Mouse (Mus musculus) heart, embryonic 16.5 days (tissue): ENCODE data around the gene Evl. TPM values are rescaled to one million over a fixed set of nuclear protein-coding genes. Genes with fewer than 3 reads are reported as not detected.

Experiments used
- ATAC-seq: fragments of 200-750 bp; cut with Nextera tagmentation; replicated peaks from 2 replicates; pipeline ENCODE4 v1.8.0; 2017; ENCODE audit warnings: moderate number of reproducible peaks; ENCODE audit not compliant: insufficient read depth, low FRiP score; ENCODE audit errors: extremely low read depth
- H3K27ac ChIP-seq: fragments of 300-500 bp; sonication (generic); 2 replicates; pipeline ENCODE4 v1.5.1; 2014; ENCODE audit warnings: mild to moderate bottlenecking, low read length, control low read depth, moderate library complexity
- H3K27me3 ChIP-seq: fragments of 300-500 bp; sonication (generic); 2 replicates; pipeline ENCODE4 v1.6.1; 2014; ENCODE audit warnings: low read length, mixed read lengths; ENCODE audit not compliant: control insufficient read depth, insufficient read depth
- H3K36me3 ChIP-seq: fragments of 300-500 bp; sonication (generic); 2 replicates; pipeline ENCODE4 v1.6.1; 2014; ENCODE audit not compliant: control insufficient read depth, insufficient read depth
- H3K4me1 ChIP-seq: fragments of 300-500 bp; sonication (generic); 2 replicates; pipeline ENCODE4 v1.6.1; 2014; ENCODE audit warnings: low read length, mixed read lengths; ENCODE audit not compliant: control insufficient read depth, insufficient read depth
- H3K4me2 ChIP-seq: fragments of 300-500 bp; sonication (generic); 2 replicates; pipeline ENCODE4 v1.6.1; 2014; ENCODE audit warnings: low read depth, mild to moderate bottlenecking, control low read depth, low read length
- H3K4me3 ChIP-seq: fragments of 300-500 bp; sonication (generic); 2 replicates; pipeline ENCODE4 v1.5.1; 2014; ENCODE audit warnings: mild to moderate bottlenecking, control low read depth, low read length
- H3K9ac ChIP-seq: fragments of 300-500 bp; sonication (generic); 2 replicates; pipeline ENCODE4 v1.6.1; 2014; ENCODE audit warnings: low read length, control low read depth
- H3K9me3 ChIP-seq: fragments of 300-500 bp; sonication (generic); replicated peaks from 2 replicates; pipeline ENCODE4 v1.6.1; 2016; ENCODE audit warnings: low read length; ENCODE audit not compliant: control insufficient read depth
- WGBS: fragments of 180-500 bp; shearing (Covaris S2); extraction: QIAGEN DNeasy Blood & Tissue Kit; methylation state at CpG from one replicate; pipeline ENCODE4 v1.1.7; 2014; 5-methylcytosine and 5-hydroxymethylcytosine counted together
- polyA plus RNA-seq: library from polyadenylated mRNA; unstranded; fragments of >200 nt; fragmentation: Nextera tagmentation; extraction: Ambion mirVana; gene quantifications from 2 replicates; pipeline ENCODE4 v1.2.1, GENCODE M21; 2015

Evl gene
- polyA plus RNA-seq, 1 experiment from 2014 or later = 25.8 TPM

- no peak overlapping the region for H3K27ac ChIP-seq
- H3K27me3 ChIP-seq = no peaks in the 10 kb centered on the region
- no peak overlapping the region for H3K4me2 ChIP-seq
- no peaks in the 10 kb centered on the region for H3K9me3 ChIP-seq
- no peak overlapping the region for H3K9ac ChIP-seq
- no peaks in the 10 kb centered on the region for H3K36me3 ChIP-seq
- no peak overlapping the region for H3K4me3 ChIP-seq
- no peak for ATAC-seq
- H3K4me1 ChIP-seq = peaks cover 26% of the 10 kb centered on the region
Measured at GRCm38 (mm10) chr12:108604546-108604945, 50.0 kb downstream of the Evl start.

- ATAC-seq = peak; percentile 55; the same call in 1 of the 2 replicates
- 54% methylated on average over 12 of the region's 12 CpGs for WGBS
- Histone ChIP-seq H3K4me2 (peak overlapping the region; percentile 18), H3K9ac (no peak overlapping the region), H3K4me1 (peaks cover 30% of the 10 kb centered on the region), H3K36me3 (no peaks in the 10 kb centered on the region), H3K9me3 (no peaks in the 10 kb centered on the region), H3K27me3 (no peaks in the 10 kb centered on the region), H3K4me3 (no peak overlapping the region), H3K27ac (no peak overlapping the region)
Measured at GRCm38 (mm10) chr12:108605521-108606281, 51.2 kb downstream of the Evl start.

- Histone ChIP-seq H3K9me3 (no peaks in the 10 kb centered on the region), H3K9ac (no peak overlapping the region), H3K4me1 (peaks cover 24% of the 10 kb centered on the region), H3K27me3 (no peaks in the 10 kb centered on the region), H3K27ac (no peak overlapping the region), H3K4me3 (no peak overlapping the region), H3K36me3 (no peaks in the 10 kb centered on the region), H3K4me2 (peak overlapping the region; percentile 18; the same call in 1 of the 2 replicates)
- 52% methylated on average over 7 of the region's 7 CpGs for WGBS
- ATAC-seq = no peak
Measured at GRCm38 (mm10) chr12:108606321-108606720, 51.8 kb downstream of the Evl start.

- Histone ChIP-seq H3K27ac (no peak overlapping the region), H3K4me1 (peaks cover 17% of the 10 kb centered on the region), H3K4me3 (no peak overlapping the region), H3K9me3 (no peaks in the 10 kb centered on the region), H3K9ac (no peak overlapping the region), H3K27me3 (no peaks in the 10 kb centered on the region), H3K36me3 (no peaks in the 10 kb centered on the region), H3K4me2 (no peak overlapping the region)
- WGBS = 53% methylated on average over 3 of the region's 3 CpGs
- ATAC-seq = no peak
Measured at GRCm38 (mm10) chr12:108609446-108609845, 54.9 kb downstream of the Evl start.

GRCm38 (mm10) chr12:108610255-108610654 lies 55.7 kb downstream of the Evl start:
- Histone ChIP-seq H3K4me1 (peaks cover 17% of the 10 kb centered on the region), H3K9ac (no peak overlapping the region), H3K27me3 (no peaks in the 10 kb centered on the region), H3K4me2 (no peak overlapping the region), H3K36me3 (no peaks in the 10 kb centered on the region), H3K27ac (no peak overlapping the region), H3K4me3 (no peak overlapping the region), H3K9me3 (no peaks in the 10 kb centered on the region)
- WGBS = 59% methylated on average over 4 of the region's 4 CpGs
- no peak for ATAC-seq

GRCm38 (mm10) chr12:108613081-108613480 lies 58.6 kb downstream of the Evl start:
- Histone ChIP-seq H3K4me1 (peaks cover 13% of the 10 kb centered on the region; the same call in 1 of the 2 replicates), H3K4me3 (no peak overlapping the region), H3K27ac (no peak overlapping the region), H3K4me2 (no peak overlapping the region), H3K27me3 (no peaks in the 10 kb centered on the region), H3K36me3 (no peaks in the 10 kb centered on the region), H3K9ac (no peak overlapping the region), H3K9me3 (no peaks in the 10 kb centered on the region)
- 43% methylated on average over 3 of the region's 3 CpGs for WGBS
- ATAC-seq = peak; percentile 51

- 37% methylated on average over 7 of the region's 7 CpGs for WGBS
- H3K9ac ChIP-seq = no peak overlapping the region
- no peak overlapping the region for H3K4me2 ChIP-seq
- H3K9me3 ChIP-seq = no peaks in the 10 kb centered on the region
- ATAC-seq = peak; percentile 46
- H3K27ac ChIP-seq = no peak overlapping the region
- no peaks in the 10 kb centered on the region for H3K27me3 ChIP-seq
- no peak overlapping the region for H3K4me3 ChIP-seq
- peaks cover 8% of the 10 kb centered on the region for H3K4me1 ChIP-seq
- H3K36me3 ChIP-seq = no peaks in the 10 kb centered on the region
Measured at GRCm38 (mm10) chr12:108617511-108617910, 63.0 kb downstream of the Evl start.

- peaks cover 14% of the 10 kb centered on the region for H3K4me1 ChIP-seq
- H3K36me3 ChIP-seq = no peaks in the 10 kb centered on the region
- WGBS = 95% methylated on average over 7 of the region's 7 CpGs
- H3K9ac ChIP-seq = no peak overlapping the region
- no peak for ATAC-seq
- no peaks in the 10 kb centered on the region for H3K27me3 ChIP-seq
- no peak overlapping the region for H3K4me2 ChIP-seq
- no peaks in the 10 kb centered on the region for H3K9me3 ChIP-seq
- H3K27ac ChIP-seq = no peak overlapping the region
- no peak overlapping the region for H3K4me3 ChIP-seq
Measured at GRCm38 (mm10) chr12:108619853-108620416, 65.4 kb downstream of the Evl start.

- no peaks in the 10 kb centered on the region for H3K36me3 ChIP-seq
- peaks cover 13% of the 10 kb centered on the region for H3K4me1 ChIP-seq
- no peak overlapping the region for H3K4me2 ChIP-seq
- no peak for ATAC-seq
- no peak overlapping the region for H3K4me3 ChIP-seq
- H3K9me3 ChIP-seq = no peaks in the 10 kb centered on the region
- H3K9ac ChIP-seq = no peak overlapping the region
- WGBS = 61% methylated on average over 5 of the region's 5 CpGs
- no peaks in the 10 kb centered on the region for H3K27me3 ChIP-seq
- H3K27ac ChIP-seq = no peak overlapping the region
Measured at GRCm38 (mm10) chr12:108622406-108622805, 67.9 kb downstream of the Evl start.
